Mouse (Mus musculus) hindbrain, embryonic 13.5 days (tissue): Measurements from ENCODE around the gene Col16a1. TPM values are rescaled to one million over a fixed set of nuclear protein-coding genes. Genes with fewer than 3 reads are reported as not detected.
A peak's percentile ranks its signal among the peaks of the same experiment; 100 is the strongest.

Source experiments
- ATAC-seq: fragments of 200-750 bp; cut with Nextera tagmentation; 2 replicates; pipeline ENCODE4 v1.8.0; 2017; ENCODE audit warnings: moderate TSS enrichment; ENCODE audit not compliant: low FRiP score
- H3K27ac ChIP-seq: fragments of 300-500 bp; sonication (generic); 2 replicates; pipeline ENCODE4 v1.5.1; 2015; ENCODE audit warnings: inconsistent platforms, mild to moderate bottlenecking, moderate library complexity
- H3K27me3 ChIP-seq: fragments of 300-500 bp; sonication (generic); 2 replicates; pipeline ENCODE4 v1.6.1; 2015; ENCODE audit warnings: mild to moderate bottlenecking, inconsistent platforms
- H3K36me3 ChIP-seq: fragments of 300-500 bp; sonication (generic); 2 replicates; pipeline ENCODE4 v1.6.1; 2015; ENCODE audit warnings: mild to moderate bottlenecking, inconsistent platforms
- H3K4me1 ChIP-seq: fragments of 300-500 bp; sonication (generic); replicated peaks from 2 replicates; pipeline ENCODE4 v1.6.1; 2015; ENCODE audit warnings: inconsistent platforms
- H3K4me2 ChIP-seq: fragments of 300-500 bp; sonication (generic); 2 replicates; pipeline ENCODE4 v1.6.1; 2015; ENCODE audit warnings: inconsistent platforms, mild to moderate bottlenecking, moderate library complexity
- H3K4me3 ChIP-seq: fragments of 300-500 bp; sonication (generic); 2 replicates; pipeline ENCODE4 v1.5.1; 2015; ENCODE audit warnings: mild to moderate bottlenecking, inconsistent platforms
- H3K9ac ChIP-seq: fragments of 300-500 bp; sonication (generic); 2 replicates; pipeline ENCODE4 v1.6.1; 2015; ENCODE audit warnings: mild to moderate bottlenecking, inconsistent platforms
- H3K9me3 ChIP-seq: fragments of 300-500 bp; sonication (generic); 2 replicates; pipeline ENCODE4 v1.6.1; 2016; ENCODE audit warnings: inconsistent platforms
- WGBS: fragments of 180-500 bp; shearing (Covaris S2); methylation state at CpG from one replicate; pipeline ENCODE4 v1.1.7; 2015; 5-methylcytosine and 5-hydroxymethylcytosine counted together
- polyA plus RNA-seq: library from polyadenylated mRNA; unstranded; fragments of >200 nt; fragmentation: Nextera tagmentation; extraction: Ambion mirVana; gene quantifications from 2 replicates; pipeline ENCODE4 v1.2.1, GENCODE M21; 2015

Gene Col16a1
- polyA plus RNA-seq, 1 experiment from 2014 or later: 5.8 TPM

DNA sequence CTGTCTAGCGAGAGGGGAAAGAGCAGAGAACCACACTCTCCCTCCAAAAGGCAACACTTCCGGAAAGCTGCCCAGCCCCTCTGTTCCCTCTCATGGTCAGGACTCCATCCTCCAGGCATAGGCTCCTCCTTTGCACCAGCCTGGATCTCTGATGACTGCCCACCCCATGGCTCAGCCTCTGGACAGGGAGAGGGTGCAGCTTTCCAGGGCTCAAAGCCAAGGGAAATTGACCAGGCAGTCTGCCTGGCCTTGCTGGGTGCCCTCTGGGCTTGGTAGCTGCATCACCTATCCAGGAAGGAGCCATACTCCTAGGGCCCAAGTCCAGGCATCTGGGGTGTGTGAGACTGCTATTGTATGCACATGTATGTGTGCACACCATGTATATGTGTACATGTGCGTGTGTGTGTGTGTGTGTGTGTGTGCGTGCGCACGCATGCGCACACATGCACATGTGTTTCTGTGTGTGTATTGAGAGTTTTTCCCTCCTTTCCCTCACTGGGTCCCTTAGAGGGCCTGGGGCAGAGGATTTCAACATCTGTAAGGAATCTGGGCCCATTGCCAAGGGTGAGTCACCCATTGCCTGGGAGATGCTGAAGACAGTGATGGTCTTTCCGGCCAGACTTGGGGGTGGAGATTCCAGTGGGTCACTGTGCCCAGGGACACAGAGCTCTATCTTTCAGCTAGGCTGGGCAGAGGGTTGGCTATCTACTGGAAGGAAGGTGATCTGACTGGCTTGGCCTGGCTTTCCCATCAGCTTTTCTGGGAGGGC lies 2.6 kb downstream of the Col16a1 start:
- no peak for ATAC-seq
- Histone ChIP-seq H3K36me3 (no peaks in the 10 kb centered on the region), H3K4me1 (peaks cover 67% of the 10 kb centered on the region), H3K27me3 (0 out of 2 replicates have a peak, but pooled peaks cover 2% of the 10 kb centered on the region), H3K4me2 (no peak overlapping the region), H3K9ac (no peak overlapping the region), H3K4me3 (no peak overlapping the region), H3K9me3 (no peaks in the 10 kb centered on the region), H3K27ac (0 out of 2 replicates have a peak overlapping the region, but pooled peaks have one; percentile 8)
- WGBS: 73% methylated on average over 8 of the region's 8 CpGs

DNA sequence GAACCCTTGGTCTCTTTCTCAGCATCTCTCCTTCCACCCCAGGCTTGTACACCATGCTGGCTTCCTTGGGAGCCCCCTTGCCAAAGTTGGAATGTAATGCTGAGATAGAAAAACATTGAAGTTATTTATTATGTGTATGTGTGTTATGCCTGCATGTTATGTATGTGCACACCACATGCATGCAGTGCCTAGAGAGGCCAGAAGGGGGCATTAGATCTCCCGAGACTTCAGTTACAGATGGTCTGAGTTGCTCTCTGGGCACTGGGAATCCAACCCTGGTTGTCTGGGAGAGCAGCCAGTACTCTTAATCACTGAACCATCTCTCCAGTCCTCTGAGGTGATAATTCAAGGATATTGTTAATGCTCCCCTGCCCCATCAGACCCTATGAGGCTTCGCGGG lies 4.6 kb downstream of the Col16a1 start:
- no peak overlapping the region for H3K4me3 ChIP-seq
- no peaks in the 10 kb centered on the region for H3K27me3 ChIP-seq
- ATAC-seq: no peak
- H3K9ac ChIP-seq: no peak overlapping the region
- no peaks in the 10 kb centered on the region for H3K36me3 ChIP-seq
- no peaks in the 10 kb centered on the region for H3K9me3 ChIP-seq
- no peak overlapping the region for H3K27ac ChIP-seq
- H3K4me1 ChIP-seq: peaks cover 75% of the 10 kb centered on the region
- 86% methylated on average over 3 of the region's 3 CpGs for WGBS
- no peak overlapping the region for H3K4me2 ChIP-seq

DNA sequence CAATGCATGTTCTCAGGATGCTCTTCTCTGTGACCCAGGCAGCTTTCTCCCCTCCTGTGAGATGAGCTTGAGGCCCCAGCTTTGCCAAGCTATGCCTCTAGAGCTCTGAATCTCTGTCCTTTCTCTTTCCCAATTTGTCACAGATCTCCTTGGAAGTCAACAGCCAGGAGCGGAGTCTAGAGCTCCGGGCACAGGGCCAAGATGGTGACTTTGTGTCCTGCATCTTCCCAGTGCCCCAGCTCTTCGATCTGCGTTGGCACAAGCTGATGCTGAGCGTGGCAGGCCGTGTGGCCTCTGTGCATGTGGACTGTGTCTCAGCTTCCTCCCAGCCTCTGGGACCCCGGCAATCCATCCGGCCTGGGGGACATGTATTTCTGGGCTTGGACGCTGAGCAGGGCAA lies 5.5 kb downstream of the Col16a1 start:
- WGBS: 80% methylated on average over 9 of the region's 9 CpGs
- H3K4me1 ChIP-seq: peaks cover 71% of the 10 kb centered on the region
- no peak for ATAC-seq
- no peaks in the 10 kb centered on the region for H3K36me3 ChIP-seq
- no peak overlapping the region for H3K4me2 ChIP-seq
- no peak overlapping the region for H3K9ac ChIP-seq
- no peaks in the 10 kb centered on the region for H3K9me3 ChIP-seq
- no peak overlapping the region for H3K4me3 ChIP-seq
- no peak overlapping the region for H3K27ac ChIP-seq
- no peaks in the 10 kb centered on the region for H3K27me3 ChIP-seq

DNA sequence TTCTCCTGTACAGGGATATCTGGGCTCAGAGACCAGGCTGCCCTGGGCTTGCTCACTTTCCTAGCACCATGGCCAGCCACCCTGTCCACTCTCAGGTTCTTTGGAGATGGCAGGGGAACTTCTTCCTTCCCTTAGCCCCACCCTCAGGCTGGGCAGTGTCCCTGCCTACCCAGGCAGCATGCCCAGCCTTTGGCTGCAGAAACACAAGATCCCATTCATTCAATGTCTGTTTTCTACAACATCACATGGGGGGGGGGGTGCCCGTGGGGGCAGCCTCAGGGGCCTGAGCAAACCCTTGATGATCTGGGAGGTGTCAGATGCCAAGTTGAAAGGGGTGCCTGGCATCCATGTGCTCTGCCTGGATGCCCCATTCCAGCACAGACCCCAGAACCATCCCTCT lies 7.1 kb downstream of the Col16a1 start:
- H3K27me3 ChIP-seq: no peaks in the 10 kb centered on the region
- peaks cover 60% of the 10 kb centered on the region for H3K4me1 ChIP-seq
- H3K27ac ChIP-seq: peak overlapping the region; percentile 56; the same call in 1 of the 2 replicates
- H3K4me2 ChIP-seq: no peak overlapping the region
- no peaks in the 10 kb centered on the region for H3K9me3 ChIP-seq
- no peak overlapping the region for H3K9ac ChIP-seq
- H3K36me3 ChIP-seq: no peaks in the 10 kb centered on the region
- ATAC-seq: no peak
- no peak overlapping the region for H3K4me3 ChIP-seq
- WGBS: 23% methylated on average over 1 of the region's 1 CpGs

DNA sequence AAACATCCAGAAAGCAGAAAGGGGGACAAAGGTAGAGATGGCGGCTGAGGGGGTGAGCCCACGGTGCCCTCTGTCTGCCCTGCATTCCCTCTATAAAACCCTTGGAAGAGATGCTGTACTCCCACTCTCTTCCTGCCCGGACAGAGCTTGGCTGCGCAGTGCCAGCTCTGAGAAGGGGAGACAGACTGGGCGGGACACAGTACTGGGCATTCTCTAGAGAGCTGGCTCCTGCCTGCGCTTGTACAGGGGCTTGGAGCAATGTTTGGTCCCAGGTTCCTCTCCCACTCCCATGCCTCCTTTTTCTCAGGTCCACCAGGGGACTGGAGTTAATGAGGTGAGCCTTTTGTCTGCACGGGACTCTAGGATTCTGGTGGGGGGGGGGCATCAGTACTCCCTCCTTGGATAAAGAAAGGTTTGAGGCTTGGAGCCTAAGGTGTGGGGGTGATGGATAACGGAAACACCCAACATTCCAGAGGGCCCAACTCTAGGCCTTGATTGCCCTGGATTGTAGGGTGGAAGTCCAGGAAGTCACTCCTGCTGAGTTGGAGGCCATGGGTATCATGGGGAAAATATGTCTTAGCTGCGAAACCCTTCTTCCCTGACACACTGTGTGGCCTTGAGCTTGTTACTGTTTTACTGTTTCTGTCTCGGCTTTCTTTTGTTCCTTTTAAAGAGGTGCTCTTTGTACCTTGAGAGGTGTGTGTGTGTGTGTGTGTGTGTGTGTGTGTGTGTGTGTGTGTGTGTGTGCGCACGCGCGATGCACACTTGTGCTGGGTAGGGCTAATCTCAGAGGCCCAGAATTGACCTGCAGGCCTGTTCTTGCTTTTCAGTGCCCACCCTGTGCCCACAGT lies 7.7 kb downstream of the Col16a1 start:
- Histone ChIP-seq H3K4me2 (no peak overlapping the region), H3K27me3 (no peaks in the 10 kb centered on the region), H3K4me3 (no peak overlapping the region), H3K9me3 (no peaks in the 10 kb centered on the region), H3K4me1 (peaks cover 54% of the 10 kb centered on the region), H3K9ac (0 out of 2 replicates have a peak overlapping the region, but pooled peaks have one; percentile 1), H3K36me3 (no peaks in the 10 kb centered on the region), H3K27ac (peak overlapping the region; percentile 56)
- no peak for ATAC-seq
- 78% methylated on average over 14 of the region's 14 CpGs for WGBS

DNA sequence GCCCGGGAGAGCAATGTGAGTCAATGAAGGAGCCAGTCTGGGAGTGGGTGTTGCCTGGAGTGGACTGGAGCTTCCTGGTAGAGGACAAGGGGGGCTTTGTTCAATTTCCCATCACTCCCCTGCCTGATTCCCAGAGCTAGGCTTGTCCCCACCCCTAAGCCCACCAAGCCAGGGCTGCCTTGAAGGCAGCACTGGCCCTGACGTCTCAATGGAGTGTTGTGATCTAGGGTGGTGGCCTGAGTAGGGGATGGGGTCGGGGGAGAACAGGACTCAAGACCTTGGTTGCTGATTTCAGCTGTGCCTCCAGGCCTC lies 8.3 kb downstream of the Col16a1 start:
- peak overlapping the region; percentile 56 for H3K27ac ChIP-seq

DNA sequence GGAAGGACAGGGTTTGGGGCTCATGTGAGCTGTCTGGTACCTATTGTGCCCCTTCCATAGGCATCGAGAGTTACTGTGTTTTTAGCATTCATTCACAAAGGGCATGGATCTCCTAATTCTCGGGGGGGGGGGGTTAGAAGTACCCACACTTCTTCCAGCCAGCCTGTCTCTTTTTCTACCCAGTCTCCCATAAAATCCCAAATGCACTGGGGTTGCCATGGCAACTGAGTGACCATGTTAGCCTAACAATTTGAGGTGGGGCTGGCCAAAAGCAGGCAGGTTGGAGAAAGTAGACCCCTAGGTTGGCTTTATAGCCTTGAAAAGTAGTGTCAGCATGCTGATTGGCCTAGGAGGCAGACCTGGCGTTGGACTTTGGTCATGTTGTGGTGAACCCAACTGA lies 8.8 kb downstream of the Col16a1 start:
- H3K27me3 ChIP-seq: no peaks in the 10 kb centered on the region
- no peak overlapping the region for H3K4me3 ChIP-seq
- no peak overlapping the region for H3K4me2 ChIP-seq
- WGBS: 35% methylated on average over 3 of the region's 3 CpGs
- H3K9me3 ChIP-seq: no peaks in the 10 kb centered on the region
- no peak for ATAC-seq
- peaks cover 53% of the 10 kb centered on the region for H3K4me1 ChIP-seq
- no peaks in the 10 kb centered on the region for H3K36me3 ChIP-seq
- H3K9ac ChIP-seq: no peak overlapping the region
- peak overlapping the region; percentile 56 for H3K27ac ChIP-seq

More for the DNA sequence above, 8.3 kb downstream of the Col16a1 start:
- no peak overlapping the region for H3K4me3 ChIP-seq
- H3K9ac ChIP-seq: no peak overlapping the region
- ATAC-seq: peak; percentile 33; the same call in 1 of the 2 replicates
- WGBS: 46% methylated on average over 3 of the region's 3 CpGs
- H3K9me3 ChIP-seq: no peaks in the 10 kb centered on the region
- no peaks in the 10 kb centered on the region for H3K36me3 ChIP-seq
- H3K4me1 ChIP-seq: peaks cover 52% of the 10 kb centered on the region
- no peak overlapping the region for H3K4me2 ChIP-seq
- H3K27me3 ChIP-seq: no peaks in the 10 kb centered on the region

DNA sequence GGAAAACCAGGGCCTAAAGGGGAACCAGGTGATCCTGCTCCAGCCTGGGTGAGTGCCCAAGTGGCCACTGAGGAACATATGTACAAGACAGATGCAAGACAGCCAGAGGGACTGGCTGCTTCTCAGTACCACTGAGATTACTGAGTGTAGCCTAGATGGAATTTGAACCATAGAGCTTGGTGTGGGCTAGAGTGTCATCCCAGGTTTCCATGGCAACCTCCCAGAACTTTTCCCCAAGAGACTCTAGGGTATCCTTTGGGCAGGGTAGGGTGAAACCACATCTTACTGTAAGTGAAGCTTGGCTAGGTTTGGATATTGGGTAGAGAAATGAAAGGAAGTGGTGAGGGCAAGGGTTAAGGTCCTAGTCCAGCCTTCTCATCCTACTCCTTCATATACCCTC lies 13.3 kb downstream of the Col16a1 start:
- Histone ChIP-seq H3K9ac (no peak overlapping the region), H3K27me3 (no peaks in the 10 kb centered on the region), H3K36me3 (no peaks in the 10 kb centered on the region), H3K4me2 (no peak overlapping the region), H3K4me1 (peaks cover 22% of the 10 kb centered on the region), H3K27ac (no peak overlapping the region), H3K4me3 (no peak overlapping the region), H3K9me3 (no peaks in the 10 kb centered on the region)
- no peak for ATAC-seq

DNA sequence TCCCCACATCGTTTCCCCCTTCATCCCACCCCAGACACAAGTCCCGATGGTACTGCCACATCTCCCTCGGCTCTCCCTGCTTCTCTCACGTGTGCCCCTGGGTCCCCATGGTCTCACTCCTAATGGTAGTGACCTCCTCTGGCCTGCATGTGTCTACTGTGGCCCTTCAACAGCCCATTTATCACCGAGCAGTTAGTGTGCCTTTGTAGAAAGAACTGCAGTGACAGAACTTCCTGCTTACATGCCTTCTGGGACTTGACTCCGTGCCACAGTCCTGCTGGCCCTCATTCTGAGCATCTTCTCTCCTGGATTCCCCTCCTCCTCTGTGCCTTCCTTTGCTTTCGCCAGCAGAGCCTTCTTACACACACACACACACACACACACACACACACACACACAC lies 15.6 kb downstream of the Col16a1 start:
- Histone ChIP-seq H3K9me3 (no peaks in the 10 kb centered on the region), H3K27ac (no peak overlapping the region), H3K27me3 (0 out of 2 replicates have a peak, but pooled peaks cover 2% of the 10 kb centered on the region), H3K36me3 (no peaks in the 10 kb centered on the region), H3K4me2 (no peak overlapping the region), H3K4me3 (no peak overlapping the region), H3K9ac (no peak overlapping the region), H3K4me1 (0 out of 2 replicates have a peak, but pooled peaks cover 5% of the 10 kb centered on the region)
- WGBS: 71% methylated on average over 7 of the region's 7 CpGs
- no peak for ATAC-seq

DNA sequence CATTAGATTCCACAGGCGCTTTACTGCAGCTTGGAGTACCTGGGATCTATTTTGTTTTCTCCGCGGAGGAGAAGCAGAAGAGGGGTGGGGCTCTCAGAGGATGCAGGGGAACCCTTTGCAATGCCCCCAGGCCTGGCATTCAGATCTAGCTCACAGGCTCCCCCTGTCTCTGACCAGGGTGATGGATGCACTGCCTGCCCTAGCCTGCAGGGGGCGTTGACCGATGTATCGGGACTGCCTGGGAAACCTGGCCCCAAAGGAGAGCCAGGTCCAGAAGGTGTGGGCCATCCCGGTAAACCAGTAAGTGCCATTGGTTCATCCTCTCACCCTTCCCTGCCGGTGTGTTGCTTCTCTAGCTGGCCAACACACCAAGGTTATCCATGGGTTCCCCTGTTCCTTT lies 19.2 kb downstream of the Col16a1 start:
- no peaks in the 10 kb centered on the region for H3K9me3 ChIP-seq

DNA sequence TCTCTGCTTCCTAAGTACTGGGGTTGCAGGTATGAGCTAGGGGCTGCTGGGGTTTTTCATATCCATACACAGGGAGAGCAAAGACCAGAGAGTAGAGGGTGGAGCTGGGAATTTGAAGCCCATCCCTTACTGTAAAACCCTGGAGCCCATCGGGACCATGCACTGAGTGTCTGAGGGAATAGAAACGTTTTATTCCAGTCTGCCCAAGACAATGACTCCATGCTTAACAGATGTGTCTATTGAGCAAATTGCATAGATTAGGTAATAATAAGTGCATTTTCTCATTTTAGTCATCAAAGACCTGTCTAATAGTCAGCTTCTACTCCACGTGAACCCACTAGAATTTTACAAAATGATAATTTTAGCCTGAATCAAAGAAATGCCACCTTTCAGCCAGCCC lies 22.9 kb downstream of the Col16a1 start:
- Histone ChIP-seq H3K27ac (no peak overlapping the region), H3K9ac (no peak overlapping the region), H3K4me2 (no peak overlapping the region), H3K4me1 (peaks cover 11% of the 10 kb centered on the region), H3K36me3 (no peaks in the 10 kb centered on the region), H3K4me3 (no peak overlapping the region), H3K9me3 (no peaks in the 10 kb centered on the region), H3K27me3 (peaks cover 8% of the 10 kb centered on the region; the same call in 1 of the 2 replicates)
- ATAC-seq: no peak
- 59% methylated on average over 3 of the region's 3 CpGs for WGBS

More for the DNA sequence above, 19.2 kb downstream of the Col16a1 start:
- H3K4me2 ChIP-seq: no peak overlapping the region
- H3K4me1 ChIP-seq: no peaks in the 10 kb centered on the region
- H3K36me3 ChIP-seq: no peaks in the 10 kb centered on the region
- 7% methylated on average over 8 of the region's 8 CpGs for WGBS
- no peak overlapping the region for H3K27ac ChIP-seq
- no peak overlapping the region for H3K4me3 ChIP-seq
- no peak overlapping the region for H3K9ac ChIP-seq
- no peak for ATAC-seq
- H3K27me3 ChIP-seq: 0 out of 2 replicates have a peak, but pooled peaks cover 5% of the 10 kb centered on the region

DNA sequence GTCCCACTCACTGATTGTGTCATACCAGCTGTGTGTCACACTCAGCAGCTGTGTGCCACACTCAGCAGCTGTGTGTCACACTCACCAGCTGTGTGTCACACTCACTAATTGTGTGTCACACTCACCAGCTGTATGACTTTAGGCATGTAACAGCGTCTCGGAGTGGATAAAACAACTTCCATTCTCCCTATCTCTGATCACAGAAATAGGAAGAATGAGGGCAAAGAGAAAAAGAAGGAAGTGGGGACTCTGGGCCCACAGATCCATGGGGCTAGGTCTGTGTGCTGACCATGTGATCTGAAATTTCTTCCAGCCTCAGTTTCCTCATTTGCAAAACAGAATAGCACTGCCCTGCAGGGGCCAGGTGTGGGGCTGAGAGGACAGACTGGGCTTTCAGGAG lies 24.1 kb downstream of the Col16a1 start:
- no peak overlapping the region for H3K27ac ChIP-seq
- H3K4me1 ChIP-seq: peaks cover 24% of the 10 kb centered on the region
- no peak for ATAC-seq
- no peaks in the 10 kb centered on the region for H3K36me3 ChIP-seq
- no peak overlapping the region for H3K4me3 ChIP-seq
- 94% methylated on average over 2 of the region's 2 CpGs for WGBS
- no peak overlapping the region for H3K9ac ChIP-seq
- peaks cover 8% of the 10 kb centered on the region; the same call in 1 of the 2 replicates for H3K27me3 ChIP-seq
- H3K4me2 ChIP-seq: no peak overlapping the region
- no peaks in the 10 kb centered on the region for H3K9me3 ChIP-seq
